Mouse (Mus musculus) heart, embryonic 13.5 days (tissue): ENCODE data around the gene Gpi1. TPM values are rescaled to one million over a fixed set of nuclear protein-coding genes. Genes with fewer than 3 reads are reported as not detected.
A peak's percentile ranks its signal among the peaks of the same experiment; 100 is the strongest.

Experiments used
- ATAC-seq: fragments of 200-750 bp; cut with Nextera tagmentation; 2 replicates; pipeline ENCODE4 v1.8.0; 2017; ENCODE audit warnings: moderate TSS enrichment; ENCODE audit not compliant: insufficient number of reproducible peaks, low FRiP score, low TSS enrichment; ENCODE audit errors: extremely low read depth
- H3K27ac ChIP-seq: fragments of 300-500 bp; sonication (generic); replicated peaks from 2 replicates; pipeline ENCODE4 v1.5.1; 2015; ENCODE audit warnings: moderate library complexity, mild to moderate bottlenecking, inconsistent platforms
- H3K27me3 ChIP-seq: fragments of 300-500 bp; sonication (generic); replicated peaks from 2 replicates; pipeline ENCODE4 v1.6.1; 2015; ENCODE audit warnings: mild to moderate bottlenecking, inconsistent platforms
- H3K36me3 ChIP-seq: fragments of 300-500 bp; sonication (generic); 2 replicates; pipeline ENCODE4 v1.6.1; 2015; ENCODE audit warnings: mild to moderate bottlenecking, inconsistent platforms
- H3K4me1 ChIP-seq: fragments of 300-500 bp; sonication (generic); 2 replicates; pipeline ENCODE4 v1.6.1; 2015; ENCODE audit warnings: inconsistent platforms
- H3K4me2 ChIP-seq: fragments of 300-500 bp; sonication (generic); 2 replicates; pipeline ENCODE4 v1.6.1; 2015; ENCODE audit warnings: inconsistent platforms, mild to moderate bottlenecking, moderate library complexity
- H3K4me3 ChIP-seq: fragments of 300-500 bp; sonication (generic); 2 replicates; pipeline ENCODE4 v1.5.1; 2015; ENCODE audit warnings: moderate library complexity, mild to moderate bottlenecking, inconsistent platforms
- H3K9ac ChIP-seq: fragments of 300-500 bp; sonication (generic); 2 replicates; pipeline ENCODE4 v1.6.1; 2015; ENCODE audit warnings: inconsistent platforms, mild to moderate bottlenecking, moderate library complexity
- H3K9me3 ChIP-seq: fragments of 300-500 bp; sonication (generic); 2 replicates; pipeline ENCODE4 v1.6.1; 2016; ENCODE audit warnings: inconsistent platforms
- WGBS: fragments of 180-500 bp; shearing (Covaris S2); methylation state at CpG from one replicate; pipeline ENCODE4 v1.1.7; 2015; ENCODE audit warnings: mixed read lengths; 5-methylcytosine and 5-hydroxymethylcytosine counted together
- polyA plus RNA-seq: library from polyadenylated mRNA; unstranded; fragments of >200 nt; fragmentation: Nextera tagmentation; extraction: Ambion mirVana; gene quantifications from 2 replicates; pipeline ENCODE4 v1.2.1, GENCODE M21; 2015

The Gpi1 gene
- 702 and 751 TPM in 2 replicates for polyA plus RNA-seq

DNA sequence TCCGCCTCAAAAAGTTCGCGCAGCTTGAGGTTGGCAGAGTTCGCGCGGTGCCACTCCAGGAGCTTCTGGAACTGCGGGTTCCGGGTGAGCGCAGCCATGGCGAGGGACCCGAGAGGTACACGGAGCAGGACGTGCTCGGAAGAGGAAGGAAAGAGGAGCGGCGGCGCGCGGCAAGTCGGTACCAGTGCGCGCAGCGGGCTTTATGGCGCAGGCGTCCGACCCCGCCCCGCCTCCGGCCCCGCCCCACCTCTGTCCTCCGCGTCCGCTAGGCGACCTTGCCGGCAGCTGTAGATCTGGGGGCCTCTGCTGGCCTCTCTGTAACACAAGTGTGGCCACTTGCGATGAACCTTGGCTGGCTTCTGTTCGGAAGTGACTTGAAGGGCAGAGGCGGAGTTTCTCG lies at the start of gene Gpi1:
Gene Gpi1 (minus strand): TSS at position 221 of the 400 bp plus-strand sequence.
- under 1% methylated on average over 37 of the region's 39 CpGs for WGBS
- H3K4me1 ChIP-seq: peaks cover 65% of the 10 kb centered on the region

DNA sequence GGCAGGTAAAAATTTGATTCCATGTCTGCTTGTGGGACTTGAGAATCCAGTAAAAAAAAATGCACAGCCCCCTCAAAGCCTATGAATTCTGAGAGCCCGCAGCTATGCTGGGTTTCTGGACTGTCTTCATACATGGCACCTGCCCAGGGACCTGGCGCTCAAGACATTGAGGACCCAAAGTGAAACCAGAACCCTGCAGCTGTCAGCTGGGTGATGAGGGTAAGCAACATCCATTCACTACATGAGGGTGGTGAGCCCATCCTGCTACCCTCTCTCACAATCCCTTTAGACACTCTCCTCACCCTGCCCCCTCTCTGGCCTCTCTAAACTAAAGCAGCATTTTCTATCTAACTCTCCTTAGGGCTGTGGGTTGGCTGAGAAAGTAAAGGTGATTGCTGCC lies 47.5 kb upstream of the Gpi1 start:
- whole genome bisulfite sequencing: 94% methylated on average over 2 of the region's 2 CpGs
- Histone ChIP-seq H3K4me3 (no peak overlapping the region), H3K9ac (no peak overlapping the region), H3K9me3 (peaks cover 4% of the 10 kb centered on the region; the same call in 1 of the 2 replicates), H3K4me1 (peaks cover 10% of the 10 kb centered on the region), H3K27me3 (no peaks in the 10 kb centered on the region), H3K36me3 (peaks cover 54% of the 10 kb centered on the region), H3K27ac (no peak overlapping the region), H3K4me2 (no peak overlapping the region)
- no peak for ATAC-seq

More for the DNA sequence above, at the start of gene Gpi1:
- Histone ChIP-seq H3K4me2 (peak within 1 kb of the TSS; percentile 92), H3K27ac (peak within 1 kb of the TSS; percentile 97), H3K27me3 (no peaks in the 10 kb centered on the region), H3K9me3 (no peaks in the 10 kb centered on the region), H3K9ac (peak within 1 kb of the TSS; percentile 94), H3K36me3 (peaks cover 37% of the 10 kb centered on the region), H3K4me3 (peak within 1 kb of the TSS; percentile 79)
- peak; percentile 24 for ATAC-seq

DNA sequence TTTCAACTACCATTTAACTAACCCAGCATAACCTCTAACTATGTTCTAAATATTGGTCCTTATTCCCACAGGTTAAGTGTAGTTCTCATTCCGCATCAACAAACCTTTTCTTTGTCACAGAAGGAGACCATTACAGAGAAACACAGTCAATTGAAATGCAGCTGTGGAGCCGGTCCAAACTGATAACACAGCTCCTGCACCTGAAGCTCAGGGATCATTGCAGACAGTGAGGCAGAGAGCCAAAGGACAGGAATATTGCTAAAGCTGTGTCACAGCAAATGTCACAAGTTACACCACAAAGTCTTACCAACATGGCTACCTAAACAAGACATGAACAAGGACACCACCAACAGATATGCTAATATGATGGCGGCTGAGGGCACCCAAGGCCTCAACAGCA lies 45.9 kb upstream of the Gpi1 start:
- WGBS: 94% methylated on average over 3 of the region's 3 CpGs
- no peak overlapping the region for H3K4me2 ChIP-seq
- H3K27me3 ChIP-seq: no peaks in the 10 kb centered on the region
- H3K36me3 ChIP-seq: peaks cover 45% of the 10 kb centered on the region
- no peak for ATAC-seq
- no peak overlapping the region for H3K4me3 ChIP-seq
- H3K9me3 ChIP-seq: peaks cover 4% of the 10 kb centered on the region; the same call in 1 of the 2 replicates
- H3K27ac ChIP-seq: no peak overlapping the region
- no peak overlapping the region for H3K9ac ChIP-seq
- peaks cover 15% of the 10 kb centered on the region for H3K4me1 ChIP-seq

DNA sequence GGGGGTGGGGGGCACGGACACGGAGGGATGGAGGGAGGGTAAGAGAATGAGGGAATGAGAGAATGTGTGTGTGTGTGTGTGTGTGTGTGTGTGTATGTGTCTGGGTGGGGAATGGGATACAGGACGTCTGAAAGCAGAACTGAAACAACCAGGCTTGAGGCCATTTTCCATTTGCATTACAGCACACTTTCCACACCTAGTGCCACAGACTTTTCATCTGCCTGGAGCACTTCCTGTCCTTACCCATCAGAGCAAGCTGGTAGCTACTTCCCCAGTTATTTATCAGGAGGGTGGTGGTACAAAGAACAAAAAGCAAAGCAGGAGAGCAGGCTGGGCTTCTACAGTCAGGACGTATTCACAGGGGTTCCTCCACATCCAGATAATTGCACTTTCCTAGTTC lies 42.3 kb upstream of the Gpi1 start:
- Histone ChIP-seq H3K9me3 (peaks cover 4% of the 10 kb centered on the region; the same call in 1 of the 2 replicates), H3K4me2 (no peak overlapping the region), H3K4me1 (peaks cover 48% of the 10 kb centered on the region), H3K4me3 (no peak overlapping the region), H3K9ac (no peak overlapping the region), H3K27me3 (no peaks in the 10 kb centered on the region), H3K27ac (peak overlapping the region; percentile 24; the same call in 1 of the 2 replicates), H3K36me3 (peaks cover 27% of the 10 kb centered on the region)
- WGBS: 61% methylated on average over 4 of the region's 4 CpGs
- ATAC-seq: no peak

DNA sequence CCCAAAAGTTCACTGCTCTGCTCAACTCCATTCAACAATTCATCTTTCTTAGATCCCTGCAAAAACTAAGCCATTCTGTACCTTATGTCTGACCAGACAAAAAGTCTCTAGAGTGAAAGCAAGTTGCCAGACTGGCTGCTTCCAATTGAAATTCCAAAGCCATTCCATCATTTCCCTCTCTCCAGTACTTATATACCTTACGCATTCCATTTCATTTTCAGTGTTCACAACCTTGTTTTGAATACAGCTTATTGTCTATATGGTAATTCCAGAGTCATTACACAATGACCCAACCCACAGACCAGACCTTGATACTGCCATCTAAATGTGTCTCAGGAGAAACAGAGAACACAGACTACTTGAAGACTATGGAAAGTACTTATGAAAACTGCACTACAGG lies 38.3 kb upstream of the Gpi1 start:
- no peaks in the 10 kb centered on the region for H3K27me3 ChIP-seq

DNA sequence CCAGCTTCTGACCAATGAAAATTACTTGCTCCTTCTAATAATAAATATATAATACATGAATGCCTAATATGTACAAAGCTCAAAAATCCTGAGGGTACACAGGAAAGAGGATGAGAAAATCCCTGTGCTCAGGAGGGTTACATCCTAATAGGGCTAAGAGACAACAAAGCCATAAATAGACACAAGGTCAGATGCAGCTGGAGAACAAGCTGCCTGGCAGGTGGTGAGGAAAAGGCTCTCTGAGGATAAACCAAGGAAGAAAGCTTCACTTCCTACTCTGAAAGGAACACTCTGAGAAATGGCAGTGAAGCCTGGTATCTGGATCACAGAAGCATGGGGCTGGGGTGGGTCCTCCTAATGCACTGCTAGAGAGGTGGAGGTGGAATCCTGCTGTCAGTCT lies 36.3 kb upstream of the Gpi1 start:
- ATAC-seq: no peak
- Histone ChIP-seq H3K9me3 (no peaks in the 10 kb centered on the region), H3K4me3 (no peak overlapping the region), H3K36me3 (peaks cover 23% of the 10 kb centered on the region), H3K27ac (peak overlapping the region; percentile 70), H3K4me2 (peak overlapping the region; percentile 26; the same call in 1 of the 2 replicates), H3K27me3 (no peaks in the 10 kb centered on the region), H3K4me1 (peaks cover 56% of the 10 kb centered on the region), H3K9ac (peak overlapping the region; percentile 45; the same call in 1 of the 2 replicates)

More for the DNA sequence above, 38.3 kb upstream of the Gpi1 start:
- Histone ChIP-seq H3K9ac (no peak overlapping the region), H3K4me2 (peak overlapping the region; percentile 26; the same call in 1 of the 2 replicates), H3K36me3 (peaks cover 6% of the 10 kb centered on the region), H3K4me1 (peaks cover 68% of the 10 kb centered on the region), H3K4me3 (no peak overlapping the region), H3K9me3 (no peaks in the 10 kb centered on the region), H3K27ac (peak overlapping the region; percentile 70)
- no peak for ATAC-seq
- 30% methylated on average over 1 of the region's 1 CpGs for WGBS

DNA sequence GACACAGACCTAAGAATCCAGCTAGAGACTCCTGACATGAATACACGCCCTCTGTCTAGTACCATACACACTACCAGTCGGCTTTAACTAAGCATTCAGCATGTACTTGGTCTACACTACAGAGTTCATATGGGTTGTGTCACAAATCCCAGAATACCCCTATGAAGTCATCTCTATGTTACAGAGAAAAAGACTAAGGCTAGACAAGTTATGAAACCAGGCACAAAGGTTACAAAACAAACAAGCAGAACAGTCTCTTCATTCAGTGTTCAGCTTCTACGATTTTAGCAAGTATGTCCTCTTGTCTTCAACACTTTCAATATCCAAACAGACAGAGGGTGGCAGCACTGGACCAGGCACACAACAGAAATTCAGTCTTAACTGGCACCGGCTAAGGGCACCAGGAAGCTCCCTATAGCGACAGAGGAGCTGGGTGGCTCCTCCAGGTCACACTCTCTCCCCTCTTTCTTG lies 35.8 kb upstream of the Gpi1 start:
- WGBS: 34% methylated on average over 5 of the region's 5 CpGs
- Histone ChIP-seq H3K9me3 (no peaks in the 10 kb centered on the region), H3K4me2 (peak overlapping the region; percentile 26; the same call in 1 of the 2 replicates), H3K27ac (peak overlapping the region; percentile 70), H3K4me3 (no peak overlapping the region), H3K4me1 (peaks cover 54% of the 10 kb centered on the region), H3K36me3 (peaks cover 28% of the 10 kb centered on the region), H3K9ac (peak overlapping the region; percentile 45), H3K27me3 (no peaks in the 10 kb centered on the region)
- ATAC-seq: no peak

DNA sequence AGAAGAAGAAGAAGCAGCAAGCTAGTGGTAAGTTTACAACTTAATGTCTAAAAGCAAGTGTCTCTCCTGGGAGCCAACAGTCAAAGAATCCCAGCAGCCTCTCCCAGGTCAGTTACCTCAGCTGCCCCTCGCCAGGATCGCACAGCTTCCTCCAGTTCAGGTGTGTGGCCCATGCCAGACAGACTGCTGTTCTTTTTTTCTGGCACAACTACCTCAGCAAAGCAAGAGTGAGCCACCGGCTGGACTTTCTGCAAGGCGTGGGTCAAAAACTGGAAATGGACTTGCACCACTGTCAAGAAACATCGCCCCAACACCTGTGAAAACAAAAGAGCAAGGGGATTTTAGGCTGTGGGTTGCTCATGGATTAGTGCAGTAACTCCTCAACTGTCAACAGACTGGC lies 33.3 kb upstream of the Gpi1 start:
- H3K36me3 ChIP-seq: peaks cover 51% of the 10 kb centered on the region
- no peak for ATAC-seq
- H3K9ac ChIP-seq: no peak overlapping the region
- H3K27me3 ChIP-seq: no peaks in the 10 kb centered on the region
- no peaks in the 10 kb centered on the region for H3K9me3 ChIP-seq
- no peak overlapping the region for H3K4me3 ChIP-seq
- H3K4me1 ChIP-seq: peaks cover 32% of the 10 kb centered on the region
- H3K27ac ChIP-seq: no peak overlapping the region
- 87% methylated on average over 5 of the region's 5 CpGs for WGBS
- no peak overlapping the region for H3K4me2 ChIP-seq

DNA sequence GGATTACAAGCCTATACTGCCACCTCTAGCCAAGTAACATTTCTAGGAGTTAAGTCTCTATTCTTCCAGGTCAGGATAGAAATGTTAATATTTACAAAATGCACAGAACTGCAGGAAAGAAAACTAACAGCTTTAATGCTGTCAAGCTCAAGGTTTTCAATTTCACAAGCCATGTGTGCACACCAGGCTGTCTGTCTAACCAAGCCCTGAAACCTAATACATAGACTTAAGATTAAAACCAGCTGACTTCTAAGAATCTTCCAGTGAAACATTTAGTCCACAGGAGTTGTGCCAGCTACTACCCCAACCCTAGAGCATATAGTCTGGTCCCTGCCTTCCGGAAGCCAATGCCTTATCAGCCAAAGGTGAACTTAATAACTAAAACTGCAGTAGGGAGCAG lies 28.3 kb upstream of the Gpi1 start:
- no peak for ATAC-seq
- Histone ChIP-seq H3K4me1 (0 out of 2 replicates have a peak, but pooled peaks cover 3% of the 10 kb centered on the region), H3K4me3 (no peak overlapping the region), H3K9me3 (no peaks in the 10 kb centered on the region), H3K4me2 (no peak overlapping the region), H3K9ac (no peak overlapping the region), H3K36me3 (peaks cover 96% of the 10 kb centered on the region), H3K27ac (no peak overlapping the region), H3K27me3 (no peaks in the 10 kb centered on the region)
- WGBS: 90% methylated on average over 1 of the region's 1 CpGs

DNA sequence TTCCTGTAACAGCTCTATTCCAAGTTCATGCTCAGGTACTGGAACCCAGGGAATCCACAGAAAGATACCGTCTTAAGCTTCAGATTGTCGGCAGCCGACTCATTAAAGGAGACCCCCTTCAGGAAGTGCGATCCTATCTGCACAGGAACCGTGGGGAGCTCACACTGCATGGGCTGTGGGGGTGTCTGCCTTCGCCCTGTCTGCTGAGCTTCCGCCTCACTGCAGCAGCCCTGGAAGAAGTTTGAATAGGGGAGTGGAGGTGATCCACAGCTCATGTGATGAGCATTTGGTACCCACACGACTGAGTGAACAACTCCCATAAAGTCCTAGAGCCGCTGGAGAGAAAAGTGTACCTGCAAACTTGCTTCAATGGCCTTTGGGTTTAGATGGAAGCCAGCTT lies 27.1 kb upstream of the Gpi1 start:
- Histone ChIP-seq H3K4me2 (no peak overlapping the region), H3K4me3 (no peak overlapping the region), H3K27ac (0 out of 2 replicates have a peak overlapping the region, but pooled peaks have one; percentile 28), H3K27me3 (no peaks in the 10 kb centered on the region), H3K4me1 (0 out of 2 replicates have a peak, but pooled peaks cover 3% of the 10 kb centered on the region), H3K9ac (no peak overlapping the region), H3K36me3 (peaks cover 96% of the 10 kb centered on the region), H3K9me3 (no peaks in the 10 kb centered on the region)
- WGBS: 70% methylated on average over 9 of the region's 9 CpGs
- ATAC-seq: no peak

DNA sequence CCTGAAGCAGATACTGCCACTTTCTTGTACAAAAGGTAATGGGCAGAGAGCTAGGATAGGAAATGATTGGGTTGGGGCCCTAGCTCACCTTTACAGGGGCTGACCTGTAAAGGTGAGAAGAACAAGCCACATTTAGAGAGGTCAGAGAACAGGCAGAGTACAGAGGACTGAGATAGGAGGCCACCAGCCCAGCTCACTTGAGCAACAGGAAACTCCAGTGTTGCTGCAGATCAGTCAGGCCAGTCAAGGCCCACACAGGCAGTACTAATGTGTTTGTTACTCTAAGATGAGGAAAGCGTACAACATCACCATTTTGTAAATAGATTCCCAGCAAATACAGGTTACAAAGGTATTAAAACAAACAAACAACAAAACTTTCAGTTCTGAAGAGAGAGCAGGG lies 25.8 kb upstream of the Gpi1 start:
- 0 out of 2 replicates have a peak overlapping the region, but pooled peaks have one; percentile 24 for H3K9ac ChIP-seq
- no peak overlapping the region for H3K4me2 ChIP-seq
- peaks cover 92% of the 10 kb centered on the region for H3K36me3 ChIP-seq
- H3K4me3 ChIP-seq: no peak overlapping the region
- no peaks in the 10 kb centered on the region for H3K27me3 ChIP-seq
- 0 out of 2 replicates have a peak, but pooled peaks cover 3% of the 10 kb centered on the region for H3K4me1 ChIP-seq
- peak overlapping the region; percentile 39 for H3K27ac ChIP-seq
- H3K9me3 ChIP-seq: no peaks in the 10 kb centered on the region
- ATAC-seq: no peak
- 81% methylated on average over 1 of the region's 1 CpGs for WGBS

DNA sequence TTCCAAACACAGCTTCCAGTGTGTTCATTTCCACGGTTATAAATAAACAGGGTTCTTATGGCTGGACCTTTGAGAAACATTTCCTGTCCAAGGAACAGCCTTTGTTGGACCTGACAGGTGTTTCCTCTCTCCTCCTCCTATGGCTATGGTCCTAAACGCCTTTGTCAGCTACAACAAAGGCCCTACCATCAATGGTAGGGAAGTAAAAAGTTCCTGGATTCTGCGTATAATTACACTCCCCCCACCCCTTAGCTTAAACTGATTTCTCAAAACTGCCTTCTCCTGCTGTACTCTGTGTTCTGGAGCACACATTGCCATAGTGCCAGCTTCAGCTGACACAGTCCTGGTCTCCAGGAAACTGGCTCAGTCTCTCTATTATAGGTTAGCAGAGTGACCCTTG lies 25.0 kb upstream of the Gpi1 start:
- no peaks in the 10 kb centered on the region for H3K27me3 ChIP-seq
- peaks cover 92% of the 10 kb centered on the region for H3K36me3 ChIP-seq
- no peak for ATAC-seq
- H3K9me3 ChIP-seq: no peaks in the 10 kb centered on the region
- 0 out of 2 replicates have a peak, but pooled peaks cover 3% of the 10 kb centered on the region for H3K4me1 ChIP-seq
- no peak overlapping the region for H3K4me3 ChIP-seq
- H3K9ac ChIP-seq: no peak overlapping the region
- WGBS: 61% methylated on average over 3 of the region's 3 CpGs
- H3K27ac ChIP-seq: no peak overlapping the region
- no peak overlapping the region for H3K4me2 ChIP-seq
